Mouse (Mus musculus): ENCODE measurements around the gene Paqr9.

- no peak for TF ChIP-seq GATA1 (IDR thresholded peaks at IDR 0.05; ENCODE audit: borderline replicate concordance, low read length)
- TF ChIP-seq FLI1 (IDR thresholded peaks at IDR 0.05; ENCODE audit: low read length) = no peak
Measured at GRCm38 (mm10) chr9:95550856-95551774, 8.3 kb upstream of the Paqr9 start.

Measured in megakaryocyte, embryonic 14.5 days (primary cell).